Mouse (Mus musculus) intestine, embryonic 15.5 days (tissue): Measurements from ENCODE around the gene BC028528. TPM values are rescaled to one million over a fixed set of nuclear protein-coding genes. Genes with fewer than 3 reads are reported as not detected.
A peak's percentile ranks its signal among the peaks of the same experiment; 100 is the strongest.
"Not testable (repeated sequence)": the region's sequence is repeated elsewhere in the genome, so short reads cannot be mapped to it uniquely, and the experiment has no call there.

Source experiments
- ATAC-seq: fragments of 200-750 bp; cut with Nextera tagmentation; 2 replicates; pipeline ENCODE4 v1.8.0; 2017; ENCODE audit warnings: moderate TSS enrichment, moderate library complexity
- H3K27ac ChIP-seq: fragments of 300-500 bp; sonication (generic); 2 replicates; pipeline ENCODE4 v1.5.1; 2015; ENCODE audit warnings: mild to moderate bottlenecking, inconsistent platforms
- H3K27me3 ChIP-seq: fragments of 300-500 bp; sonication (generic); replicated peaks from 2 replicates; pipeline ENCODE4 v1.6.1; 2015; ENCODE audit warnings: inconsistent platforms
- H3K36me3 ChIP-seq: fragments of 300-500 bp; sonication (generic); 2 replicates; pipeline ENCODE4 v1.6.1; 2015; ENCODE audit warnings: inconsistent platforms
- H3K4me1 ChIP-seq: fragments of 300-500 bp; sonication (generic); replicated peaks from 2 replicates; pipeline ENCODE4 v1.6.1; 2015; ENCODE audit warnings: inconsistent platforms
- H3K4me2 ChIP-seq: fragments of 300-500 bp; sonication (generic); replicated peaks from 2 replicates; pipeline ENCODE4 v1.6.1; 2015; ENCODE audit warnings: mild to moderate bottlenecking, inconsistent platforms
- H3K4me3 ChIP-seq: fragments of 300-500 bp; sonication (generic); replicated peaks from 2 replicates; pipeline ENCODE4 v1.5.1; 2015; ENCODE audit warnings: inconsistent platforms
- H3K9ac ChIP-seq: fragments of 300-500 bp; sonication (generic); 2 replicates; pipeline ENCODE4 v1.6.1; 2015; ENCODE audit warnings: inconsistent platforms
- H3K9me3 ChIP-seq: fragments of 300-500 bp; sonication (generic); 2 replicates; pipeline ENCODE4 v1.6.1; 2016; ENCODE audit warnings: inconsistent platforms
- WGBS: fragments of 180-500 bp; shearing (Covaris S2); methylation state at CpG from one replicate; pipeline ENCODE4 v1.1.7; 2015; 5-methylcytosine and 5-hydroxymethylcytosine counted together
- polyA plus RNA-seq: library from polyadenylated mRNA; unstranded; fragments of >200 nt; fragmentation: Nextera tagmentation; extraction: Ambion mirVana; gene quantifications from 2 replicates; pipeline ENCODE4 v1.2.1, GENCODE M21; 2015

BC028528 gene
- polyA plus RNA-seq, 1 experiment from 2014 or later: 21.3 TPM

DNA sequence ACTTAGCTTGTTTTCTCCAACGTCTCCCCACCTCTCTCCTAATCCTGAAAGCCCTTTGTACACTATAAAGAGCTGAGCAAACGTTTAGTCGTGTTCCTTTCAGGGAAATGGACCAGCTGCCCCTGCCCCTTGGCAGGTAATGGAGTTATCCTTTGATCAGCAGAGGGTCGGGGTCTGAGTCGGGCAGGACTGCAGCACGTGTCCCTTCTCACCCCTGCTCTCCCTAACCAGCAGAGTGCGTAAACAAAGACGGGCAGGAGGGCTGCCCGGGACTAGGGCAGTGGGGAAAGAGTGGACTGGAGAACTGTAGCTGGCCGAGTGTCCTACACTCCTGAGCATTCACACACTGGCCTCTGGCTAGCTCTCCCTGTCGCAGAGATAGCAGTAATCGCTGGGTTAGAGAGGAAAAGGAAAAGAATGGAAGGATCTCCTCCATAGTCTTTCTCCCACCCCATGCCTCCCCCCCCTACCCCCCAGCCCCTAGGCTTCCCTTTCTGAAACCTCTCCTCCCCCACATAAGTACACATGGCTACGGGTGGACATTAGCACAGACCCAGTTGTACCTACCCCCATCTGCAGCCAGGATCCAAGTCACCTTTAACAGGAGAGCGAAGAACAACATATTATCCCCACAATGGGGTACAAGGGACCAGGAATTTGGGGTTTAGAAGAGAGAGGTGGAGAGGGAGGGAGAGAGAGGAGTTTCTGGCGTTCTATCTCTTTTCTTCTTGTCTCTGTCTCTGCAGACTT lies 12.1 kb upstream of the BC028528 start:
- no peaks in the 10 kb centered on the region for H3K36me3 ChIP-seq
- H3K27me3 ChIP-seq: 0 out of 2 replicates have a peak, but pooled peaks cover 3% of the 10 kb centered on the region
- no peak overlapping the region for H3K4me3 ChIP-seq
- H3K27ac ChIP-seq: no peak overlapping the region
- no peaks in the 10 kb centered on the region for H3K9me3 ChIP-seq
- H3K4me1 ChIP-seq: peaks cover 24% of the 10 kb centered on the region
- no peak for ATAC-seq
- H3K4me2 ChIP-seq: peak overlapping the region; percentile 62
- H3K9ac ChIP-seq: no peak overlapping the region; the same call in 1 of the 2 replicates
- 11% methylated on average over 15 of the region's 15 CpGs for whole genome bisulfite sequencing

GRCm38 (mm10) chr3:95902643-95903042 lies 10.8 kb upstream of the BC028528 start:
- Histone ChIP-seq H3K9ac (no peak overlapping the region), H3K27ac (no peak overlapping the region), H3K4me2 (no peak overlapping the region), H3K36me3 (peaks cover 4% of the 10 kb centered on the region; the same call in 1 of the 2 replicates), H3K9me3 (no peaks in the 10 kb centered on the region), H3K27me3 (0 out of 2 replicates have a peak, but pooled peaks cover 3% of the 10 kb centered on the region), H3K4me3 (no peak overlapping the region), H3K4me1 (peaks cover 24% of the 10 kb centered on the region)
- WGBS: 38% methylated on average over 6 of the region's 6 CpGs
- ATAC-seq: no peak

DNA sequence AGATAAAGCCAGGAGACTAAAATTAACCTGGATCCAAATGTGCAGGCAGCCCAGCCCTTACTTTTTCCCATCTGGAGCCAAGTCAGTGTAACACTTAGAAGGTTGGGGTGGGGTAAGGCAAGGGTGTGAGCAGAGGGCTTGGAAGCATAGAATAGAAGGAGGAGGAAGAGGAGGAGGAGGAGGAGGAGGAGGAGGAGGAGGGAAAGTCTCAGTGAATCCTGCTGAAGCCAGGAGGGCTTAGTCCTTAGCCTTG lies 10.5 kb upstream of the BC028528 start:
- ATAC-seq: no peak
- Histone ChIP-seq H3K27me3 (0 out of 2 replicates have a peak, but pooled peaks cover 3% of the 10 kb centered on the region), H3K36me3 (peaks cover 4% of the 10 kb centered on the region; the same call in 1 of the 2 replicates), H3K9ac (no peak overlapping the region), H3K4me1 (peaks cover 24% of the 10 kb centered on the region), H3K4me3 (no peak overlapping the region), H3K4me2 (no peak overlapping the region), H3K9me3 (no peaks in the 10 kb centered on the region), H3K27ac (no peak overlapping the region)

DNA sequence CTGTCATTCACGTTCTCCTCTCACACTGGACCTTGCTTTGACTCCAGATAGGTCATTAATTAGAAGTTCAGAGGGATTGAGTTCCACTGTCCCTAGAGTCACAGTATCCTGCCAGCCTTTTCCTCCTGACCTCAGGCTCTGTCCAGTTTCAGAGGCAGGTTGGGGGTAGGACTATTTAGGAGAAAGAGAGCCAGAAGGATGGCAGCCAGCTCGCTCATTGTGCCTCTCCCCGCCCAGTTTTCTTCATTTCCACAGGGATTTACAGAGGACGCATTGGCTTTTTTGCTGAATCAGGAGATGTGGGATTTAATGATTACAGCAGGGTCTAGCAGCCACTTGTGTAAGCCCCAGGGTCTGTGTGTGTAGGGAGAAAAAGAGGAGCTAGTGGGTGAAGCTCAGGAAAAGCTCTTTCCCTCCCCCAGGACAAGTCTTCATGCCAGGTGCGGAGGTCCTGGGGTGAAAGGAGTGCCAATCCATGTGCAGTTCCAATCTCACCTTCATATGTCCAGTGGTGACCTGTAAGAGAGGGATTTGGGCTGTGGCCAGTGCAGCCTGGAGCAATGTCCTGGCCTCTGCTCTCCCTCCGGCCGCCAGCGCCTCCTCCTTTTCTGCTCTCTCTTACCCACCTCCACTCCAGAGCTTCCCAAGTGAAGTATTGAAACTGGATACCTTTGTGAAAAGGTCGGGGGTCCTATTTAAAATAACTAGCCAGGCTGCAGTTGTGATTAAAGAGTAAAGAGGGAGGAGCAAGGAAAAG lies 10.0 kb upstream of the BC028528 start:
- Histone ChIP-seq H3K9ac (no peak overlapping the region), H3K27ac (no peak overlapping the region), H3K4me2 (no peak overlapping the region)

GRCm38 (mm10) chr3:95899800-95900524 lies 8.2 kb upstream of the BC028528 start:
- no peak overlapping the region for H3K4me3 ChIP-seq
- 74% methylated on average over 13 of the region's 13 CpGs for WGBS
- H3K36me3 ChIP-seq: peaks cover 4% of the 10 kb centered on the region; the same call in 1 of the 2 replicates
- no peaks in the 10 kb centered on the region for H3K9me3 ChIP-seq
- 0 out of 2 replicates have a peak, but pooled peaks cover 3% of the 10 kb centered on the region for H3K27me3 ChIP-seq
- peaks cover 14% of the 10 kb centered on the region for H3K4me1 ChIP-seq
- no peak overlapping the region for H3K9ac ChIP-seq
- ATAC-seq: no peak
- no peak overlapping the region for H3K27ac ChIP-seq
- H3K4me2 ChIP-seq: no peak overlapping the region

More for the DNA sequence above, 10.0 kb upstream of the BC028528 start:
- H3K4me3 ChIP-seq: no peak overlapping the region
- H3K9me3 ChIP-seq: no peaks in the 10 kb centered on the region
- ATAC-seq: no peak
- WGBS: 65% methylated on average over 9 of the region's 9 CpGs
- H3K4me1 ChIP-seq: peaks cover 23% of the 10 kb centered on the region
- peaks cover 4% of the 10 kb centered on the region; the same call in 1 of the 2 replicates for H3K36me3 ChIP-seq
- 0 out of 2 replicates have a peak, but pooled peaks cover 3% of the 10 kb centered on the region for H3K27me3 ChIP-seq

GRCm38 (mm10) chr3:95895501-95895900 lies 3.7 kb upstream of the BC028528 start:
- not testable (repeated sequence) for H3K36me3 ChIP-seq, H3K4me3 ChIP-seq, H3K9me3 ChIP-seq, H3K27ac ChIP-seq, H3K9ac ChIP-seq, H3K27me3 ChIP-seq, ATAC-seq
- WGBS: 82% methylated on average over 7 of the region's 7 CpGs
- Histone ChIP-seq H3K4me1 (peaks cover 21% of the 10 kb centered on the region), H3K4me2 (0 out of 2 replicates have a peak overlapping the region, but pooled peaks have one; percentile 26)

DNA sequence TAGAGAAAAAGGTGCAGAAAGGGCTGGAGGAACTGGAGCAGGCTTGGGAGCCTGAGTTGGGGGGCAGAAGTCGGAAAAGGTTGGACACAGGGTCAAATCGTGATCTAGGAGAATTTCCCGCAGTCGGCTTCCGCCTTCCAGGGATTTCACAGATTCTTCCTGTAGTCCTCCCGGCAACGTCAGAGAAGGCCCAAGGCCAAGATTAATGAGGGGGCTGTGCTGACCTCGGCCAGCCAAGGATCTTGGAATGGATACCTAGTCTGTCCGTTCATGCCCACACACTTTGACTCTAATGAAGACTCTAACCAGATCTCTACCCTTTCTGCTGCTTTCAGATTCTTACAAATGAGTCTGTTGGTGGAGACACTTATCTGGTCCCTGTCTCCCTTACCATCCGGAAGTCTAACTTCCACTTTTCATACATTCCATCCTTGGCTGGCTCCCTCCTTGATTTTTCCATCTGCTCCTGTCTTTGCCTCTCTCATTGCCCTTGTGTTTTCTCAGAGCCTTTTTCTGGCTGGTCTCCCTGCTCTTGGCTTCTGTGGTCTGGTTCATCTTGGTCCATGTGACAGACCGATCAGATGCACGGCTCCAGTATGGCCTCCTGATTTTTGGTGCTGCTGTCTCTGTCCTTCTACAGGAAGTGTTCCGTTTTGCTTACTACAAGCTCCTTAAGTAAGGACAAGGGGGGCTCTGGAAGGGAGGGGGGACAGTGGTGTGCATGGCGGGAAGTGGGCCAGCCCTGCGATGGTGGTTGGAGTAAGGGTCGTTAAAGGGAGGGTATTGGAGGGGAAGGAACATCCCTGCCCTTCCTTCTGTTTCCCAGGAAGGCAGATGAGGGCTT lies 2.7 kb upstream of the BC028528 start:
- no peaks in the 10 kb centered on the region for H3K27me3 ChIP-seq
- no peak for ATAC-seq
- peak overlapping the region; percentile 65 for H3K9ac ChIP-seq
- no peaks in the 10 kb centered on the region for H3K9me3 ChIP-seq
- peaks cover 21% of the 10 kb centered on the region for H3K4me1 ChIP-seq
- H3K36me3 ChIP-seq: peaks cover 4% of the 10 kb centered on the region; the same call in 1 of the 2 replicates
- peak overlapping the region; percentile 77 for H3K27ac ChIP-seq
- 4% methylated on average over 16 of the region's 16 CpGs for WGBS
- H3K4me3 ChIP-seq: peak overlapping the region; percentile 55
- H3K4me2 ChIP-seq: peak overlapping the region; percentile 70

- Histone ChIP-seq H3K4me1 (peaks cover 21% of the 10 kb centered on the region), H3K4me2 (peak within 1 kb of the TSS; percentile 70), H3K9ac (peak within 1 kb of the TSS; percentile 65), H3K4me3 (peak within 1 kb of the TSS; percentile 55), H3K27ac (peak within 1 kb of the TSS; percentile 88)
- not testable (repeated sequence) for H3K27me3 ChIP-seq, H3K9me3 ChIP-seq, H3K36me3 ChIP-seq
- ATAC-seq: peak; percentile 98
- under 1% methylated on average over 29 of the region's 43 CpGs for WGBS
Measured at GRCm38 (mm10) chr3:95893606-95894316, 2.0 kb upstream of the BC028528 start, which contains the start of gene Aph1a. Gene Aph1a (plus strand): TSS chr3:95893969.

DNA sequence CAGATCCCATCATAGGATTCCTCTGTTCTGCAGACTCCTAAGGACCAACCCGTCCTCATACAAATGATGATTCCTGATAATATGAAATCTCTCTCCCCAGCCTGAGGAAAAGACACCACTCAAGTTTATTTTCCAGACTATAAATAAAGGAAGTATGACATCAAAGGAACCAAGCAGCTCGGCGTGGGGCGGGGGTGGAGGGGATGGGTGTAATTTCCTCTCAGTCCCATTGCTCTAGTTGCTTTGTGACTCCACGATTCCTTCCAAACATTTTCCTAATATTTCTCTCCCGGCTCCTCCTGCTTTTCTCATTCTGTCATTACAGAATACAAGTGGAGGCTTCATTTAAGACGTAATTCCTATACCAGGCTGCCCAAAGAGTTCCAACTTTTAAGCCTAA lies 1.3 kb upstream of the BC028528 start:
- Histone ChIP-seq H3K9ac (no peak overlapping the region), H3K4me2 (peak overlapping the region; percentile 53), H3K4me3 (peak overlapping the region; percentile 55), H3K27me3 (no peaks in the 10 kb centered on the region), H3K9me3 (no peaks in the 10 kb centered on the region), H3K36me3 (peaks cover 4% of the 10 kb centered on the region; the same call in 1 of the 2 replicates), H3K27ac (peak overlapping the region; percentile 88), H3K4me1 (peaks cover 21% of the 10 kb centered on the region)
- peak; percentile 1; the same call in 1 of the 2 replicates for ATAC-seq
- WGBS: 13% methylated on average over 7 of the region's 7 CpGs

- peak overlapping the region; percentile 88 for H3K27ac ChIP-seq
- no peaks in the 10 kb centered on the region for H3K27me3 ChIP-seq
- 0 out of 2 replicates have a peak overlapping the region, but pooled peaks have one; percentile 33 for H3K4me3 ChIP-seq
- no peaks in the 10 kb centered on the region for H3K36me3 ChIP-seq
- ATAC-seq: no peak
- H3K9ac ChIP-seq: 0 out of 2 replicates have a peak overlapping the region, but pooled peaks have one; percentile 35
- 34% methylated on average over 11 of the region's 11 CpGs for WGBS
- H3K4me1 ChIP-seq: peaks cover 21% of the 10 kb centered on the region
- no peaks in the 10 kb centered on the region for H3K9me3 ChIP-seq
- H3K4me2 ChIP-seq: peak overlapping the region; percentile 56
Measured at GRCm38 (mm10) chr3:95892066-95893052, 554 bp upstream of the BC028528 start.
